Mouse (Mus musculus) cerebellum, adult 9-10 months (tissue): ENCODE measurements around the gene Pnma3.
"Not testable (repeated sequence)": the region's sequence is repeated elsewhere in the genome, so short reads cannot be mapped to it uniquely, and the experiment has no call there.

Experiments
- DNase-seq: peaks from one replicate; pipeline ENCODE4 v3.0.0; 2022

The Pnma3 gene

DNA sequence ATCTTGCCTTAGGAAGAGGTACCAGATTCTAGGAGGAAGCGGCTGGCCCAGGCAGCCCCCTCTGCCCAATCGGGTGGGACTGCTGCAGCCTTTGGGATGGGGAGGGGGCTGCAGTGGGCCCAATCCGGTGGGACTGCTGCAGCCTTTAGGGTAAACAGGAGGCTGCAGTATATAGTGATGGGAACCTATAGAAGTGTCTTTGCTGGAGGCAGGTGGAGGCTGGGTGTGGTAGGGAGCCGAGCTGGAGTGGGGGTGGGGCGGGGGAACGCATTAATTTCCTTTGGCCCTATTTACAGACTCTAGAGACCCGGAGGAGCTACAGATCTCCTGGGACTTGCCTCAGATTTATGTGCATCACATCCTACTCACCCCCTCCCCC, at the start of gene Pnma3:
Gene Pnma3, plus strand, starts transcription at position 373 of the 379 bp plus-strand sequence.
- peak; percentile 26 for DNase-seq

DNA sequence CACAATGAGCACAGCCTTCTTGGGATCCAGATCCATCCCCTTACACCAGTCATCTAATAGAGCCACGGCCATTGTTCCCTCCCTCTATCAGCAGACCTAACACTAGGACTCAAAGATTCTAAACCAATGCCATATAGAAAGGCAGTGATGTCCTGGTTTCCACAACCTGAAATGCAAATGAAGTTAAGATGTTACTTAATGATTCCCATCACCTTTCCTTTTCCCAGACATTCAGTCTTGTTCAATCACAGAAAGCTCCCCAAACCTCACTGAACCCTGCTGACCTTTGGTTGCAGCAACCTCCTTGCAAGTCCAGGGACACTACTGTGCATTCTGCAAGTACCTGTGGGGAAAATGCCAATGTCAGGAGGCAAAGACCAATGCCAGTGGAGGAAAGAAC, 27.6 kb upstream of the Pnma3 start, which contains the start of gene Pnma5:
Gene Pnma5, minus strand, starts transcription at position 101 of the 400 bp plus-strand sequence.
- no peak for DNase-seq

- DNase-seq, result no peak
Measured at GRCm38 (mm10) chrX:73038831-73039230, 25.8 kb upstream of the Pnma3 start.

DNA sequence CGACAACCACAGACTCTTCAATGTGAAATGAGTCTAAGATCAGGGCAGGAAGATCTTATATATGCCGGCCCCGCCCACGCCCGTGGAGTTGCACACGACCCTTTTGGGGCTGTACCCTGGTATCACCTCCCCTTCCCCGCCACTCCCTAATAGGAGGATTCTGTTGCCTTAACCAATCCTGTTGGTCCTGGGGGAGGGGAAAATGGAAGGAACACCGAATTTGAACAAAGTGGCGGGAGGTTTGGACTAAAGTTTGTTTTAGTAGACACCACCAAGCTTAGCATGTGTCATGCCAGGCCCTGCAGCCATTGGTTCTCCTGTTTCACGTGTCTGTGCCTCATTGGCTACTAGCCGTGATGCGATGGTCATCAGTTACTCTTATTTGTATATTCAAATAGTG, 24.9 kb upstream of the Pnma3 start:
- DNase-seq, result no peak

- peak; percentile 96 for DNase-seq
Measured at GRCm38 (mm10) chrX:73053860-73054563, 10.6 kb upstream of the Pnma3 start.

DNA sequence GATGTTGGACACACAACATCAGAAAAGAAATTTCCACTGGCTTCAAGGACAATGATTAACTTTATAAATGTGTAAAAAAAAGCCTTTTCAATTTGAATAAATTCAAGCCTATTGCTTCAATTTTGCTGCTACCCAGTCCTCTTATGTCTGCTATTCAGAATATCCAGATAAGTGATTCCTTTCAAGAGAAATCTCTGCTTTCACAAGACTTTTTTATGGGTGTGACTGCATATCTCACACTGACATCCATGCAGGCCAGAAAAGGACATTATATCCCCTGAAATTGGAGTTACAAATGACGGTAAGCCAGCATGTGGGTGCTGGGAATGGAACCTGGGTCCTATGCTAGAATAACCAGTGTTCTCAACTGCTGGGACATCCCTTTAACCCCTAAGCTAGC, 3.1 kb upstream of the Pnma3 start:
- no peak for DNase-seq

DNA sequence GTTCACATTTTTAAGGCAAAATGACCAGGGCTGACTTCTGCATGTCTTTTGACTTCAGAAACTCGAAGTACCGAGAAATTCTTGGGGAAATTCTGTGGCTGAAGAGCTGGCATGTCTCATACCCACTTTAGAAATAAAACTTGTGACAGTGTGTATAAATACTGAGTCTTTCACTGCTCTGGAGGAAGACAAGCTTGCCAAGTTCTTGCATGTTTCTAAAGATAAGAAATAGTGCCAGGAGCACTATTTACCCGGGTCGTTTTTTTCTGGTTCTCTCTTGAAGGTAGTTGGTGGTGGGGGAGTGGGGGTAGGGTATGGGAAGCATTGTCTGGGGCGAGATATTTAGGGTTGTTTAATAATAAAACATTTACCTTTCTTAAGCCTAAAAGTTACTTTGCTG, 2.3 kb upstream of the Pnma3 start:
- DNase-seq, result no peak

- DNase-seq, result peak; percentile 31
Measured at GRCm38 (mm10) chrX:73063512-73064414, 824 bp upstream of the Pnma3 start.

DNA sequence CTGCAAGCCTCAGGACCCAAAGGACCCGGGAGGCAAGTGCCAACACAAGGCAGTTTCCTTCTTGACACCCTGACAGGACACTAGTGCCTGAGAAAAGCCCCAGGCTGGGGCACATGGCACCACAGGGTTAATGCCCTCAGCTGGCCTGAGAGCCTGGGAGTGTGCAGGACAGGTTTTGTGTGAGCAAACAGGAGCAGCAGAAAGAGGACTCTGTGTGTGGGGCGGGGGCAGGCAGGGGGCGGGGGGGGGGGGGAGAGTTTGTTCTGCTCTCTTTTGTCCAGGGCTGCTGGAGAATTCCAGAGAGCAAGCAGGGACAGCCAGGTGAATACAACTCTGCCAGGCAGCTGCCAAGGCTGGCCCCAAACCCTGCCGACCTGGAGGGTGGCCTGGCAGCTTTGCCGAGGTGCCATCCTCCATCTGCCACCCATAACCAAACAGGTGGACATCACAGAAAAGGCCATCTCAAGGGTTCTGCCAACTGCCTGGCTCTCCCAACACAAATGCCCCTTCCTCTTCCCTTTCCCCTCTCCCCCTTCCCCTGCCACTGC, 2.3 kb downstream of the Pnma3 start:
- DNase-seq, result peak; percentile 42

- DNase-seq, result not testable (repeated sequence)
Measured at GRCm38 (mm10) chrX:73082267-73083055, 17.9 kb downstream of the Pnma3 start, which contains the start of gene Xlr4a. Gene Xlr4a, minus strand, starts transcription at chrX:73082478.

GRCm38 (mm10) chrX:73096941-73097508, 32.4 kb downstream of the Pnma3 start, which contains the start of gene Xlr3a:
Gene Xlr3a, minus strand, starts transcription at chrX:73097095.
- DNase-seq, result peak; percentile 3

GRCm38 (mm10) chrX:73116747-73117146, 52.2 kb downstream of the Pnma3 start, which contains the start of gene Gm14685:
Gene Gm14685, plus strand, starts transcription at chrX:73117047.
- not testable (repeated sequence) for DNase-seq
